Mouse (Mus musculus): ENCODE results near the gene Wbp1l.

Gene Wbp1l

DNA sequence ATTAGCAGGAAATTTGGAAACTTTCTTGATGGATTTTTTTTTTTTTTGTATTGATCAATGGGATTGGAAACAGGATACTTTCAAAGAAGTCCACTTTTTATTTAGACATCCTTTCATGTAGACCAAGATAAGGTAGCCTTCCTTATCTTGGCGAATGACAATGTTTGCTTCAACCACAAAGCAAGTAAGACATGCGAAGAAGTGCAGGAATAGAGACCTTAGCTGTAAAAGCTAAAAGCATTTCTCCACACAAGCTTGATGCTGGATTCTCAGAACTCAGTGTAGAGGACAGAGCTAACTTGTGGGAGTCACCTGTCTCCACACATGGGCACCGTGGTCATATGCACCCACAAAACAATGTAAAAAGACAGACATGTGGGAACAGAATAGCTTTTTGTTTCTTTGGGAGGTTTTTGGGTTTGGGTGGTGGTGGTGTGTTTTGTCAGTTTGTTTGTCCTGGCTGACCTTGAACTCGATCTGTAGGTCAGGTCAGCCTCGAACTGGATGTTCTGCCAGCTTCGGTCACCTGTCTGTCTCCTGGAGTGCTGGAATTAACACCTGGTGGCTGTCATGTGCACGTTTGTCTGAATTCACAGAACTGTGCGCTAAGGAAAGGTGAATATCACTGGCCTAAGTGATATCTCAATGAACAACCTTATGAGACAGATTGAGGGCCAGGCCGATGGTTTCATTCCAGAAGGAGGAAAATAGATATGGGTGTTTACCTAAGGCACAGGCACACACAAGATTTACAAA is 107.8 kb downstream of the Wbp1l start:
- DNase-seq, result no peak

Measured in cerebellum, adult 9-10 months (tissue).